Mouse (Mus musculus) intestine, embryonic 14.5 days (tissue): Measurements from ENCODE around the gene Ahsa2. TPM values are rescaled to one million over a fixed set of nuclear protein-coding genes. Genes with fewer than 3 reads are reported as not detected.
A peak's percentile ranks its signal among the peaks of the same experiment; 100 is the strongest.
"Not testable (repeated sequence)": the region's sequence is repeated elsewhere in the genome, so short reads cannot be mapped to it uniquely, and the experiment has no call there.

Experiments
- ATAC-seq: fragments of 200-750 bp; cut with Nextera tagmentation; replicated peaks from 2 replicates; pipeline ENCODE4 v1.8.0; 2017; ENCODE audit warnings: low read depth, moderate number of reproducible peaks, moderate TSS enrichment, moderate library complexity; ENCODE audit not compliant: low FRiP score, low TSS enrichment
- DNase-seq: peaks from one replicate; pipeline ENCODE4 v3.0.0-alpha.2; 2018; ENCODE audit warnings: low spot score
- H3K27ac ChIP-seq: fragments of 300-500 bp; sonication (generic); 2 replicates; pipeline ENCODE4 v1.5.1; 2014; ENCODE audit warnings: low read depth, mild to moderate bottlenecking, control low read depth
- H3K27me3 ChIP-seq: fragments of 300-500 bp; sonication (generic); replicated peaks from 2 replicates; pipeline ENCODE4 v1.6.1; 2014; ENCODE audit warnings: low read length, control low read depth; ENCODE audit not compliant: control insufficient read depth, insufficient read depth
- H3K36me3 ChIP-seq: fragments of 300-500 bp; sonication (generic); 2 replicates; pipeline ENCODE4 v1.6.1; 2014; ENCODE audit warnings: low read length, control low read depth; ENCODE audit not compliant: control insufficient read depth, insufficient read depth
- H3K4me1 ChIP-seq: fragments of 300-500 bp; sonication (generic); replicated peaks from 2 replicates; pipeline ENCODE4 v1.6.1; 2014; ENCODE audit warnings: low read length, control low read depth, mixed read lengths; ENCODE audit not compliant: control insufficient read depth, insufficient read depth
- H3K4me2 ChIP-seq: fragments of 300-500 bp; sonication (generic); 2 replicates; pipeline ENCODE4 v1.6.1; 2014; ENCODE audit warnings: low read length
- H3K4me3 ChIP-seq: fragments of 300-500 bp; sonication (generic); 2 replicates; pipeline ENCODE4 v1.5.1; 2014; ENCODE audit warnings: low read depth, low read length, control low read depth, mixed read lengths
- H3K9ac ChIP-seq: fragments of 300-500 bp; sonication (generic); 2 replicates; pipeline ENCODE4 v1.6.1; 2014; ENCODE audit warnings: mild to moderate bottlenecking, low read length
- H3K9me3 ChIP-seq: fragments of 300-500 bp; sonication (generic); 2 replicates; pipeline ENCODE4 v1.6.1; 2016; ENCODE audit warnings: low read length, control low read depth; ENCODE audit not compliant: control insufficient read depth
- WGBS: fragments of 180-500 bp; shearing (Covaris S2); extraction: QIAGEN DNeasy Blood & Tissue Kit; methylation state at CpG from one replicate; pipeline ENCODE4 v1.1.7; 2014; 5-methylcytosine and 5-hydroxymethylcytosine counted together
- microRNA-seq: library from miRNA; unstranded; fragments of <30 nt; microRNA quantifications from one replicate; pipeline ENCODE4, GENCODE M21; 2016
- polyA plus RNA-seq: library from polyadenylated mRNA; unstranded; fragments of >200 nt; fragmentation: Nextera tagmentation; extraction: Ambion mirVana; gene quantifications from 2 replicates; pipeline ENCODE4 v1.2.1, GENCODE M21; 2014

Ahsa2 gene
- polyA plus RNA-seq, 1 experiment from 2014 or later: 71.6 TPM

DNA sequence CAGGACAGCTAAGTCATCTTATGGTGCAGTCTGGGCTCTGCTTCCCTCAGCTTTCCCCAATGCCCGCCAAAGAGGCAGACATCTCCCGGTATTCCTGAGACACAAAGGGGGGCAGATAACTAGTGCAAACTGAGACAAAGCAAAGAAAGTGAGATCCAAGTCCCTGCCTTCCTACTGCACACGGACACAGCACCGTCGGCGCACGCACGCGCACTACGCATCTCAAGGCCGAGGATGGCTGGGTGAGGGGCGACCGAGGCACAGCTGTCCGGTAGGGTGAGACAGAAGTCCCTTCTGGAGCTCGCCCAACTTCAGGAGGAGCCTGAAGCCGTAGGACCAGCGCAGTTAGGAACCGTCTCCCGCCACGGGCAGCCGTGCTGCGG lies 504 bp downstream of the Ahsa2 start:
- Histone ChIP-seq H3K9me3 (no peaks in the 10 kb centered on the region), H3K4me2 (peak overlapping the region; percentile 90), H3K36me3 (peaks cover 38% of the 10 kb centered on the region), H3K4me1 (peaks cover 21% of the 10 kb centered on the region), H3K9ac (peak overlapping the region; percentile 92), H3K4me3 (peak overlapping the region; percentile 82), H3K27me3 (no peaks in the 10 kb centered on the region), H3K27ac (peak overlapping the region; percentile 96)
- ATAC-seq (peak; percentile 84), DNase-seq (no peak)
- under 1% methylated on average over 22 of the region's 22 CpGs for WGBS

DNA sequence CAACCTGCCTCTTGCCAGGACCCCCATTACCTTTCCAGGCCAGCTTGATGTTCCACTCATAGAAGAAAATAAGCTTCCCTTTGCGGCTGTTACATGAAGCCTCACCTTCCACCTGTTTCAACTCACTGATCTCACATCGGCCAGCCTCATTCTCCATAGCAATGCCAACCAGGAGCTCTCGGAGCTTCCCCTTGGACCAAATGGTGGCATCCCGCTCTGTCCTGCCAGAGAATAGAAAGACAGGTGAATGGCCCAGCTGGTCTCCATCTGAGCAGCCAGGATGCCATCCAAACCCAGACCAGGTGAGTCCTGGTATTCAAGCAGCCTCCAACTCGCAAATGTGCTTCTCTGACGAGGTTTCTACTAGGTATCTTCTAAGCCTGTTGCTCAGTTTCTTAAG lies 1.2 kb downstream of the Ahsa2 start:
- no peaks in the 10 kb centered on the region for H3K9me3 ChIP-seq
- H3K4me2 ChIP-seq: peak overlapping the region; percentile 90
- DNase-seq: no peak
- peaks cover 45% of the 10 kb centered on the region for H3K36me3 ChIP-seq
- H3K4me3 ChIP-seq: peak overlapping the region; percentile 82
- no peaks in the 10 kb centered on the region for H3K27me3 ChIP-seq
- no peak for ATAC-seq
- H3K9ac ChIP-seq: peak overlapping the region; percentile 92
- H3K4me1 ChIP-seq: peaks cover 21% of the 10 kb centered on the region
- H3K27ac ChIP-seq: no peak overlapping the region
- WGBS: 44% methylated on average over 6 of the region's 6 CpGs

DNA sequence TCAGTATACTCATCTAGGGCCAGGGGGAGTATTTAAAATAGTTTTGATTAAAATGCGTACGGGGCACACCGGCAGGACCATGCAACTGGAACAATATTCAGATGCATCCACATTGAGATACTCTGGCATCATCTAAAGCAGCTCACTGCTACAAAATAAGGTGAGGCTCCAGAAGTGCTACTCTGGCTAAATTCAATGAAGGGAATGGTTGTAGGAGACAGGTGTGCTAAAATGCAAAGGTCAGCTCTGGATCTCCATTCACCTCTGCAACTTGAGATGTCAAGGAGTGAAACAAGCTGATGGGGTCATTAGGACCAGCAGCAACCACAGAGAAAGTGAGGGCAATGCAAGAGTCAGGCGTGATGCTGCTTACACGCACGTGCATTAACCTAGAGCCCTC lies 2.6 kb downstream of the Ahsa2 start:
- ATAC-seq: no peak
- Histone ChIP-seq H3K9me3 (no peaks in the 10 kb centered on the region), H3K27ac (no peak overlapping the region), H3K36me3 (peaks cover 59% of the 10 kb centered on the region), H3K27me3 (no peaks in the 10 kb centered on the region), H3K4me2 (no peak overlapping the region), H3K9ac (no peak overlapping the region), H3K4me1 (peaks cover 21% of the 10 kb centered on the region), H3K4me3 (no peak overlapping the region)
- no peak for DNase-seq
- WGBS: 78% methylated on average over 6 of the region's 6 CpGs

DNA sequence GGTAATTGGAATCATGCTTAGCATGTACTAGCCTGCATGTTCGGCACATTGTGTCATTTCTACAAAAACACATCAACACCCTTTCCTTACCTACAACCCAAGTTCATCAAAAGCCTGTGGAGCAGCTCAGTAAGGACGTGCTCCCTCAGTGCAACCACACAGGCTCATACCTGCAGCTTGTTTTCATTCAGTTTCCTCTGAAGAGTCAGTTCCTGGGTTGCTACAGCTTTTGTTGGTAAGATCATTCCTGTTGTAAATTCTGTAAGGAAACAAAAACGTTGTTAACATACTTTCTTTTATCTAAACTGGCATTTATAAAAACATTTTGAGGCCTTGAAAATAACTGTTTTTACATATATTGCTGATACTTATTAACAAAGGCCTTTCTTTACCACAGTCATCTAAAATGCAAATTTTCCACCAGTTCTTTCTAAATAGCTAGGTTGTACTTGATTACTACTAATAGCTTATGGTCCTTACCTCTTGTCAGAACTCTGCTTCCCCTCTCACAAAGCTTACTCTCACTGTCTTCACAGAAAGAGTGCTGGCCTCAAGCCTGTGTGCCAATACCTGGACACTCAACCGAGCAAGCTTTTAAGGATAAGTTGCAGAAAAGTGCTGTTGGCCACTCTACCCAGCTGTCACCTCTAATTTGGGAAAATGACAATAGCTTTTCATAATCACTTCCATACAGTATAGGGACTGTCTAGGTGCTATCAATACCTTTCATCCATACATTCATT lies 5.6 kb downstream of the Ahsa2 start:
- no peak overlapping the region for H3K4me3 ChIP-seq
- no peaks in the 10 kb centered on the region for H3K9me3 ChIP-seq
- no peak overlapping the region for H3K27ac ChIP-seq
- no peaks in the 10 kb centered on the region for H3K27me3 ChIP-seq
- peaks cover 18% of the 10 kb centered on the region for H3K4me1 ChIP-seq
- peaks cover 89% of the 10 kb centered on the region for H3K36me3 ChIP-seq
- ATAC-seq (no peak), DNase-seq (no peak)
- H3K9ac ChIP-seq: no peak overlapping the region
- H3K4me2 ChIP-seq: no peak overlapping the region
- 91% methylated on average over 4 of the region's 4 CpGs for WGBS

DNA sequence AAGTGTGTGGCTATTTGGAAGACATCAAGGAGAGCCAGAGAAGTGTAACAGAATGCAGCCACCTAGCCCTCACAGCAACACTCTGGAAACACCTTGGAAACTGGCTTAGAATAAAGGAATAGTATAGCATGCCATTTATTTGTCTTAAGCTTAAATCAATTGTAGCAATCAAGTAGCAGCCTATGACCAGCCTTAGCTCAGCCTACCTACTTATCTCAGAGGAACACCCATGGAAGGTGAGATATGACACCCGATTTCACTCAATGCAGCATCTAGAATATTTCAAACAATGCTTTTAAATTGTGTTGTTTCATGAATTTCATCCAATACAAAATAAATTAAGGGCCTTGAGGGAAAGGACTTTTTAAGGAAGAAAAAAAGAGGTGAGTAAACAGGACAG lies 7.9 kb downstream of the Ahsa2 start:
- no peak overlapping the region for H3K27ac ChIP-seq
- no peak overlapping the region for H3K9ac ChIP-seq
- no peaks in the 10 kb centered on the region for H3K4me1 ChIP-seq
- ATAC-seq (no peak), DNase-seq (no peak)
- no peaks in the 10 kb centered on the region for H3K9me3 ChIP-seq
- H3K36me3 ChIP-seq: peaks cover 95% of the 10 kb centered on the region
- 81% methylated on average over 1 of the region's 1 CpGs for WGBS
- no peak overlapping the region for H3K4me2 ChIP-seq
- no peaks in the 10 kb centered on the region for H3K27me3 ChIP-seq
- H3K4me3 ChIP-seq: no peak overlapping the region

DNA sequence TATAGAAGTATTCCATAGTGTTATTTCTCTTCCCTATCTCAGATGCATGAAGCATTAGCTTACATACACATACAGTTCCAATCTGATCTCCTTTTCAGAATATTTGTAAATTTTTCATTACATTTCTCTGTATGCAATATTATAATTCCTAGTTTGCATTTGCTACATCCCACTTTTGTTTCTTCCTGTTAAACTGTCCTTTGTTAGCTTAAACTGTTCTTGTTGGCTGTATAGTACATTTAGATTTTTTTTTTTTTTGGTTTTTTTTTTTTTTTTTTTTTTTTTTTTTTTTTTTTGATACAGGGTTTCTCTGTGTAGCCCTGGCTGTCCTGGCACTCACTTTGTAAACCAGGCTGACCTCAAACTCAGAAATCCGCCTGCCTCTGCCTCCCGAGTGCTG lies 32.0 kb downstream of the Ahsa2 start:
- not testable (repeated sequence) for H3K4me1 ChIP-seq
- H3K36me3 ChIP-seq: peaks cover 73% of the 10 kb centered on the region

More for the DNA sequence above, 32.0 kb downstream of the Ahsa2 start:
- not testable (repeated sequence) for H3K27ac ChIP-seq, H3K4me3 ChIP-seq, H3K27me3 ChIP-seq, DNase-seq, H3K9ac ChIP-seq, H3K4me2 ChIP-seq, ATAC-seq, H3K9me3 ChIP-seq
- WGBS: 95% methylated on average over 2 of the region's 2 CpGs

Small RNA genes lying within 50 kb of the gene (microRNA-seq; reads per million reads assigned to microRNA genes)
- not detected for gene Gm47279

Other genes with a start within 250 kb of the Ahsa2 start
- 115 and 116 TPM in 2 replicates for gene Xpo1, start 242.0 kb downstream of the Ahsa2 start, polyA plus RNA-seq
- 37.2 and 39.3 TPM in 2 replicates for gene Usp34, start 191.1 kb downstream of the Ahsa2 start, polyA plus RNA-seq
- not detected in 2 replicates for gene 1700093K21Rik, start 23.1 kb upstream of the Ahsa2 start, polyA plus RNA-seq
- gene 0610010F05Rik, start 135.6 kb upstream of the Ahsa2 start, polyA plus RNA-seq: 29.2 and 29.9 TPM in 2 replicates
- gene Pus10, start 167.6 kb upstream of the Ahsa2 start, polyA plus RNA-seq: 23.8 and 25.2 TPM in 2 replicates
- 25.8 and 31.7 TPM in 2 replicates for gene Pex13, start 167.9 kb upstream of the Ahsa2 start, polyA plus RNA-seq